Mouse (Mus musculus) lung, embryonic 16.5 days (tissue): ENCODE results near the gene Ctdsp1. TPM values are rescaled to one million over a fixed set of nuclear protein-coding genes. Genes with fewer than 3 reads are reported as not detected.

Experiments
- microRNA counts: library from miRNA; unstranded; fragments of <30 nt; microRNA quantifications from one replicate; lab custom pipeline; 2016
- microRNA-seq: library from miRNA; unstranded; fragments of <30 nt; microRNA quantifications from one replicate; pipeline ENCODE4, GENCODE M21; 2016
- polyA plus RNA-seq: library from polyadenylated mRNA; unstranded; fragments of >200 nt; fragmentation: Nextera tagmentation; extraction: Ambion mirVana; gene quantifications from 2 replicates; pipeline ENCODE4 v1.2.1, GENCODE M21; 2015

Gene Ctdsp1
- polyA plus RNA-seq, 1 experiment from 2014 or later = 90.8 TPM

MicroRNAs encoded within 50 kb of the gene (microRNA counts, 519-probe panel; counts per million panel counts)
- microRNA mmu-miR-26b (lab: Ali Mortazavi, UCI) = 3,741 counts per million, percentile 76 among the panel's probes with 10 or more counts

Small RNA genes lying within 50 kb of the gene (microRNA-seq; reads per million reads assigned to microRNA genes)
- gene Mir26b = 39,414 reads per million, percentile 99 among the genes with 10 or more reads in this experiment

Other genes with a start within 250 kb of the Ctdsp1 start
- gene Cxcr2, start 237.5 kb upstream of the Ctdsp1 start, polyA plus RNA-seq = 0.21 and 0.43 TPM in 2 replicates
- not detected in 2 replicates for gene Cxcr1, start 196.9 kb upstream of the Ctdsp1 start, polyA plus RNA-seq
- 418 and 448 TPM in 2 replicates for gene Arpc2, start 155.4 kb upstream of the Ctdsp1 start, polyA plus RNA-seq
- 0.19 and 0.40 TPM in 2 replicates for gene Gpbar1, start 113.0 kb upstream of the Ctdsp1 start, polyA plus RNA-seq
- gene Aamp, start 106.8 kb upstream of the Ctdsp1 start, polyA plus RNA-seq = 252 and 267 TPM in 2 replicates
- 123 and 126 TPM in 2 replicates for gene Pnkd, start 106.6 kb upstream of the Ctdsp1 start, polyA plus RNA-seq
- 57.9 and 63.0 TPM in 2 replicates for gene Tmbim1, start 85.9 kb upstream of the Ctdsp1 start, polyA plus RNA-seq
- 1.9 and 3.0 TPM in 2 replicates for gene Catip, start 29.4 kb upstream of the Ctdsp1 start, polyA plus RNA-seq
- 3.5 and 5.8 TPM in 2 replicates for gene Slc11a1, start 16.3 kb upstream of the Ctdsp1 start, polyA plus RNA-seq
- gene Vil1, start 17.9 kb downstream of the Ctdsp1 start, polyA plus RNA-seq = 0.43 and 0.87 TPM in 2 replicates
- 54.0 and 60.2 TPM in 2 replicates for gene Cnot9, start 114.5 kb downstream of the Ctdsp1 start, polyA plus RNA-seq
- gene Plcd4, start 151.4 kb downstream of the Ctdsp1 start, polyA plus RNA-seq = 0.40 and 0.78 TPM in 2 replicates
- 29.9 and 31.0 TPM in 2 replicates for gene Usp37, start 152.8 kb downstream of the Ctdsp1 start, polyA plus RNA-seq
- gene Zfp142, start 196.7 kb downstream of the Ctdsp1 start, polyA plus RNA-seq = 5.9 and 6.7 TPM in 2 replicates
- gene Bcs1l, start 196.8 kb downstream of the Ctdsp1 start, polyA plus RNA-seq = 18.2 and 18.5 TPM in 2 replicates
- 31.2 and 36.8 TPM in 2 replicates for gene Rnf25, start 209.9 kb downstream of the Ctdsp1 start, polyA plus RNA-seq
- 9.6 and 10.1 TPM in 2 replicates for gene Stk36, start 209.9 kb downstream of the Ctdsp1 start, polyA plus RNA-seq